Mouse (Mus musculus) erythroblast, embryonic 14.5 days (primary cell): ENCODE results near the gene Grm4. TPM values are rescaled to one million over a fixed set of nuclear protein-coding genes. Genes with fewer than 3 reads are reported as not detected.

Experiments
- H3K27me3 ChIP-seq: 2 replicates; pipeline ENCODE4 v1.6.1; 2012; ENCODE audit warnings: inconsistent platforms; ENCODE audit not compliant: control insufficient read depth
- H3K36me3 ChIP-seq: 2 replicates; pipeline ENCODE4 v1.6.1; 2012; ENCODE audit warnings: mild to moderate bottlenecking, inconsistent platforms; ENCODE audit not compliant: control insufficient read depth
- H3K4me1 ChIP-seq: 2 replicates; pipeline ENCODE4 v1.6.1; 2012; ENCODE audit warnings: inconsistent platforms; ENCODE audit not compliant: control insufficient read depth
- H3K4me3 ChIP-seq: replicated peaks from 2 replicates; pipeline ENCODE3; 2012; ENCODE audit warnings: moderate library complexity, mild to moderate bottlenecking, inconsistent platforms
- H3K9me3 ChIP-seq: 2 replicates; pipeline ENCODE4 v1.6.1; 2012; ENCODE audit warnings: low read length, inconsistent platforms, mixed read lengths; ENCODE audit not compliant: control insufficient read depth
- GATA1 ChIP-seq: IDR thresholded peaks from 2 replicates; pipeline ENCODE4 v1.6.1; 2012; ENCODE audit warnings: low read length, inconsistent platforms, mixed read lengths
- TAL1 ChIP-seq: IDR thresholded peaks from 3 replicates; pipeline ENCODE4 v1.6.1; 2012; ENCODE audit warnings: low read length, inconsistent platforms, mixed read lengths
- polyA plus RNA-seq: library from polyadenylated mRNA; stranded (reverse); fragments of >175 nt; gene quantifications from 2 replicates; pipeline ENCODE4 v1.2.3, GENCODE M21; 2012

The Grm4 gene
- polyA plus RNA-seq, 1 experiment: not detected

DNA sequence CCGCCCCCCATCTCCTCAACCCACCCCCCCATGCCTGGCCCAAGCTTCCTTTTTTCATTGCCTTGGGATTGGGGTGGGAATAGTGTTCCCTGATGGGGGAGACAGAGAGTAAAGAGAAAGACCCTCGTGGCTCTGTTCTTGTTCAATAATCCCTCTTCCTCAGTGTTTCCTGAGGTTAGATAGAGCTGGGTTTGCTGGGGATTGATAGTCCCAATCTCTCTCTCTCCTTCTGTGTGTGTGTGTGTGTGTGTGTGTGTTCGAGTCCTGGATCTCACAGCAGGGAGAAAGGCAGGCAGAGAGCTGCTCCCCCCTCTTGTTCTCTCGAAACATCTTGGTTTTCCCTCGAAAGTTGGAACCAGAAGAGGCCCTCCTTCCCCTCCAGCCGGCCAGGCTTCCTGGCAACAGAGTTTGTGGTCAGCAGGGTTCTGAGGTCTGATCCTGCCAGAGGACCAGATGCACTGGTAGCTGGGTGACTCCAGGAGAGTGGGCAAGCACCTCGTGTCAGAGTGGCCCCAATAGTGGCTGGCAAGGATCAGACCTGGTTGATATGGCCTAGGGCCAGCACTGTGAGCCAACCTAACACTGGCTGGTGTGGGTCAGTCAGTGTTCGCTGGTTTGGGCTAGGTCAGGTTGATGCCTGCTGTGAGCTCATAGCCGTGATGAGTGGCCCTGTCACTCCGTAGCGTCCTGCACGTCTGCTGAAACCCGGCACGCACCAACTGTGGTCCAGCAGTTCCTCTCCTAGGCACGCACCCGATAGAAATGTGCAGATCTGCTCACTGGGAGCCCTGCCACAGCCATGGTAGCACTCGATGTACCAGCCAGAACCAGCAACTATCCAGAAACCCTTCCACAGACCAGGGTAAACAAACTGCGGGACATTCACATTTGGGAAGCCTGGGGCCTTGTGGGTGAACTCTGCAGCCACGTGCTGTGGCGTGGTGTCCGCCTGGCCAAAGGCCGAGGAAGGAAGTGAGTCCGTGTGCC lies 31.3 kb upstream of the Grm4 start:
- Histone ChIP-seq H3K4me1 (peaks cover 44% of the 10 kb centered on the region), H3K4me3 (no peak overlapping the region)

DNA sequence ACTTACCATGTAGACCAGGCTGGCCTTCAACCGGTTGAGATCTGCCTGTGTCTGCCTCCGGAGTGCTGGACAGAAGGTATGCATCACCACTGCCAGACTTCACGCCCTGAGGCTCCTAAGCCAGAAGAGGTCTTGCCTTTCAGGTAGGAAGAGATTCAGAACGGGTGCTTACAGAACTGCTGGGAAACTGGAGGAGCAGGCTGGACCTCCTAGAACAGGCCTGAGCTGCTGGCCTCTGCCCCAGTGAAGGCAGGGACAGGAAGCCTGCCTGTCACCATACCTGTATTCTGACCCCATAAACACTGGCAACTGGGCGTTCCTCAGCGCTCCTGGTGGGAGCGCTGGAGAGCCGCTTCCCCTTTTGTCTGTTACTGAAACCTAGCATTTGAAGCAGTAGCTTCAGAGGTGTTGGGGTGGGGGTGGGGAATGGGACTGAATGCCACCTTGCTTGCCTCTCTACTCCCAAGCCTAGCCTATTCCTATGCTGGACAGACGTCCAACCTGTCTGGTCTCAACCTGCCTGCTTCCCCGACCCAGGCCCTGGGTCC lies 30.3 kb upstream of the Grm4 start:
- Histone ChIP-seq H3K36me3 (no peaks in the 10 kb centered on the region), H3K4me1 (peaks cover 35% of the 10 kb centered on the region), H3K27me3 (peaks cover 3% of the 10 kb centered on the region; the same call in 1 of the 2 replicates), H3K9me3 (no peaks in the 10 kb centered on the region), H3K4me3 (no peak overlapping the region)
- TF ChIP-seq GATA1 (no peak), TAL1 (no peak)

More for the DNA sequence above, 31.3 kb upstream of the Grm4 start:
- H3K9me3 ChIP-seq: no peaks in the 10 kb centered on the region
- H3K36me3 ChIP-seq: no peaks in the 10 kb centered on the region
- TF ChIP-seq GATA1 (no peak), TAL1 (no peak)
- H3K27me3 ChIP-seq: peaks cover 3% of the 10 kb centered on the region; the same call in 1 of the 2 replicates

DNA sequence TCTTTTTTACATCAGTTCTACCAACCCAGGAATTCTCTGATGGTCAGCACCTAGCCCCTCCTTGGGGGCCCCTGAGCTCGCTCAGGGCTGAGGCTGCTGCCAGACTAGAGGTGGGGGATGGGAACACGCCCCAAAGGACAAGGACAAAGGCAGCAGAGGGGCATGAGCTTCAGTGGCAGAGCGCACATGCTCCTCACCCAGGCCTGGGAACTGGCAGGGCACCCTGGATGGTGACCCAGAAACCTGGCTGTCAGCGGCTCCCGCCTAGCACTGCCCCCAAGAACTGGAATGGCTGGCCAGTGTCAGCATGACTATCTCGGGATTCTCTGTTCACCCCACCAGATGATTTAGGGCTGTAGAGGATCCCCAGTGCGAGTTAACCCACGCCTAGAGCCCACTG lies 28.0 kb upstream of the Grm4 start:
- peaks cover 14% of the 10 kb centered on the region for H3K4me1 ChIP-seq

DNA sequence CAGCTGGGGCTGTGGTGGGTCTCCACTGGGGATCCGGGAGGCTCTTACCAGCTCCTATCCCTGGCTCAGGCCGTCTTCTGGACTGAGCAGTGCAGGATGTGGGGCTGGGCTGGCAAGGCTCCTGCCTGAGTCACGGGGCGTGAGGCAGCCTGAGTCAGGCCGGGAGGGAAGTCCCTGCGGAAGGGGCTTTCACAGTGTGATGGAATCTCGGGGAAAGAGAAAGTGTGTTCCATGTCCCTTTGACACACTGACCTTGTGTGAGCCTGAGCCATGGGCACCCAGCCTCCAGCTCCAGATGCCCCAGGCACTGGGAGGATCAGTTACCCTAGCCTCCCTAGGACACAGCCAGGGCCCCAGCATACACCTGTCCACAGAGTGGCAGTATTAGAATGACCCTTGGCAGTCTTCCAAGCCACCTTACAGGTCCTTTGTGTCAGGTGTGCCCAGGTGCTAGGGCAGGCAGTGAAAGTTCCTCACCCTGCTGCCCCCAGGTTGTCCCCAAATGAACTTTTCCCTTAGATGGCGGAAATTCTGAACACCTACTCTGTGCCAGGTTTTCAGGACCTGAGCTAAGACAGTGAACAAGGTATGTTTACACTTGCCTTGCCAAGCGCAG lies 26.2 kb upstream of the Grm4 start:
- H3K4me3 ChIP-seq: no peak overlapping the region
- H3K4me1 ChIP-seq: peaks cover 2% of the 10 kb centered on the region
- no peaks in the 10 kb centered on the region for H3K9me3 ChIP-seq
- TF ChIP-seq TAL1 (no peak), GATA1 (no peak)
- H3K27me3 ChIP-seq: peaks cover 4% of the 10 kb centered on the region; the same call in 1 of the 2 replicates
- H3K36me3 ChIP-seq: no peaks in the 10 kb centered on the region

More for the DNA sequence above, 28.0 kb upstream of the Grm4 start:
- Histone ChIP-seq H3K27me3 (peaks cover 4% of the 10 kb centered on the region; the same call in 1 of the 2 replicates), H3K9me3 (no peaks in the 10 kb centered on the region), H3K4me3 (no peak overlapping the region), H3K36me3 (no peaks in the 10 kb centered on the region)
- TF ChIP-seq TAL1 (no peak), GATA1 (no peak)

DNA sequence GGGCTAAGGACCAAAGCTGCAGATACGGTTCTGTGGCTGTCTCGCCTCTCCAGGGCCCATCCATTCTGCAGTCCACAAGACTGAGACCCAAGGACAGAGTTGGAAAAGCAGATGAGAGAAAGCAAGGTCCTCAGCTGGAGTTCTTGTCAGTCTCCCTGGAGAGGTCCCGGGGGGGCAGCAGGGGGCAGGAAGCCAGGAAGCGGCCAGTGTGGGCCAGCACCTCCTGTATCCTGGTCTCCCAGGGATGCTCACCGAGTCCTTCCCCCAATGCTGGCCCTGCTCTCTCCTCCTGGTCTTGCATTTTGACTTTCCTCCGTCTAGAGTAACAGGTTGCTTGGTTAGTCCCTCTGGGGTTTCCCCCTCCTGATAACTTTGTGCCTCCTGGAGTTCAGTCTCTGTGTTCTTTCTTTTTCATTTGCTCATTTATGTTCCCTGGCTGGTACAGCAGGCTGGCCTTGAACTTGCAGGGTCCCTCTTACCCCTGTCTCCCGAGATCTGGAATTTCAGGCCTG lies 25.4 kb upstream of the Grm4 start:
- Histone ChIP-seq H3K4me1 (0 out of 2 replicates have a peak, but pooled peaks cover 2% of the 10 kb centered on the region), H3K4me3 (no peak overlapping the region), H3K9me3 (no peaks in the 10 kb centered on the region), H3K27me3 (peaks cover 4% of the 10 kb centered on the region; the same call in 1 of the 2 replicates), H3K36me3 (no peaks in the 10 kb centered on the region)
- TF ChIP-seq TAL1 (no peak), GATA1 (no peak)

DNA sequence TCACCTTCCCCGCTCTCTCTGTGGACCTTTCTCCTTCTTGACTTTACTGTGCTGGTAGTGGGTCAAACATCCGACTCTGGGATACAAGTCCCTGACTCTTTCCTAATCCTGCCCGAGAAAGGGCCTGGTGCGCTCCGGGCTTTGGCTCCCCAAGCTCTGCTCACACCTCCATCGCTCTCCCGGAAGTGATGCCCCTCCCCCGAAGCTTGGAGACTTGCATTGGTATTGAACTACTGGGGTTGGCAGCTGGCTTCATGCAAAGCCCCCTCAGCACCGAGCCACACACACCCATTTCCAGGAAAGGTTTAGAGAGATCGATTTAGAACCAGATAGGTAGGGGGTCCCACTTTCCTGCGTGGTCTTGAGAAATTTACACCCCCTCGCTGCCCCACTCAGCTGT lies 24.8 kb upstream of the Grm4 start:
- TF ChIP-seq GATA1 (no peak), TAL1 (no peak)
- Histone ChIP-seq H3K27me3 (peaks cover 4% of the 10 kb centered on the region; the same call in 1 of the 2 replicates), H3K4me1 (0 out of 2 replicates have a peak, but pooled peaks cover 2% of the 10 kb centered on the region)

DNA sequence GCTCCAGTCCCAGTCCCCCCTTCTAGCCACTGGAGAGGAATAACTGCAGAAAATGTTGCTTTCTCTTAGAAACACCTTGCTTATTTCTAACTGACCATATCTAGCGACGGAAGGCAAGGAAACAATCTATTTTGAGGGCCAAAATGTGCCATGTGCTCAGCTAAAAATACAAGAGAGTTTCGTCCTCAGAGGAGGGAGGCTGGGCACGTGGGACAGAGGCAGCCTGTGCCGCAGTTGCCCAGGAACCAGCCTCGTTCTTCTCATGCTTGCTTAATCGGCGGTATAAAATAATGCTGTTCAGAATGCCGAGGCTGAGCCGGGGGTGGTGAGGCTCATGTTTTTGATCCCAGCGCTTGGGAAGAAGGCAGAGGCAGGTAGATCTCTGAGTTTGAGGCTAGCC lies 23.3 kb upstream of the Grm4 start:
- H3K9me3 ChIP-seq: no peaks in the 10 kb centered on the region
- H3K4me1 ChIP-seq: 0 out of 2 replicates have a peak, but pooled peaks cover 2% of the 10 kb centered on the region
- H3K27me3 ChIP-seq: peaks cover 4% of the 10 kb centered on the region; the same call in 1 of the 2 replicates
- no peaks in the 10 kb centered on the region for H3K36me3 ChIP-seq
- no peak for TF ChIP-seq TAL1
- H3K4me3 ChIP-seq: no peak overlapping the region

More for the DNA sequence above, 24.8 kb upstream of the Grm4 start:
- H3K4me3 ChIP-seq: no peak overlapping the region
- H3K36me3 ChIP-seq: no peaks in the 10 kb centered on the region
- H3K9me3 ChIP-seq: no peaks in the 10 kb centered on the region

DNA sequence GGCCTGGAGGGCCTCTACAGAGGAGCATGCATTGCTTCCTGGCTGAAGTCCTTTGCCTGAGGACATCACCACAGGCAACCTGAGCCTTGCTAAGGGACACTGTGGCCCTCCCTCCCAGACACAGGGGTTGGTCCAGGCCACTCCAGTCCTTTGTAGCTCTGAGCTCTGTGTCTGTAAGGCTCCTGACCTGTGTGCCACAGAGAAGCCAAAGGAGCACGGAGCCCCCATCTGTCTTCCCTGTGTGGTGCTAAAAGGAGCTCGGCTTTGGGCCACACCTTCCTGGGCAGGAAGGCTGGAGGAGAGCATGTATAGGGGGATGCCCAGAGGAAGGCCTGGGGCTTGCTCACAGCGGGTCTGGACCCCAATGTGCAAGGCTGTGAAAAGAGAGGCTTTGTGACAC lies 20.8 kb upstream of the Grm4 start:
- Histone ChIP-seq H3K9me3 (no peaks in the 10 kb centered on the region), H3K27me3 (peaks cover 4% of the 10 kb centered on the region; the same call in 1 of the 2 replicates), H3K4me3 (no peak overlapping the region), H3K4me1 (no peaks in the 10 kb centered on the region), H3K36me3 (no peaks in the 10 kb centered on the region)
- no peak for TF ChIP-seq GATA1
- TF ChIP-seq TAL1: no peak
